Mouse (Mus musculus) ES-E14 (cell line): ENCODE measurements around the gene Tent5c. TPM values are rescaled to one million over a fixed set of nuclear protein-coding genes. Genes with fewer than 3 reads are reported as not detected.

Experiments used
- DNase-seq: peaks from one replicate; pipeline ENCODE4 v3.0.0-alpha.2; 2013; ENCODE audit warnings: low read depth, low spot score
- H3K27ac ChIP-seq: 2 replicates; pipeline ENCODE4 v1.5.1; 2012; ENCODE audit warnings: low read depth, mild to moderate bottlenecking, low read length, moderate library complexity, mixed read lengths; ENCODE audit not compliant: poor library complexity, insufficient read depth, severe bottlenecking
- H3K36me3 ChIP-seq: 2 replicates; pipeline ENCODE4 v1.6.1; 2012; ENCODE audit warnings: mild to moderate bottlenecking, low read length, moderate library complexity, mixed read lengths; ENCODE audit not compliant: control insufficient read depth, poor library complexity, insufficient read depth, severe bottlenecking
- H3K4me1 ChIP-seq, 2 experiments: fragments of 150-350 bp in 1 of 2; sonication (generic) in 1 of 2; 2 replicates each; pipeline ENCODE4 v1.6.1; 2012; ENCODE audit warnings: low read length in 2 of 2, mild to moderate bottlenecking in 1 of 2, mixed read lengths in 1 of 2; ENCODE audit not compliant: control insufficient read depth in 2 of 2, insufficient read depth in 2 of 2, poor library complexity in 1 of 2
- H3K4me3 ChIP-seq, 2 experiments: fragments of 150-350 bp in 1 of 2; sonication (generic) in 1 of 2; 2 replicates each; pipeline ENCODE4 v1.5.1; 2012; ENCODE audit warnings: low read length in 2 of 2, low read depth in 1 of 2, mild to moderate bottlenecking in 1 of 2, mixed read lengths in 1 of 2; ENCODE audit not compliant: insufficient read depth in 1 of 2, poor library complexity in 1 of 2, severe bottlenecking in 1 of 2
- H3K9ac ChIP-seq: 2 replicates; pipeline ENCODE4 v1.6.1; 2012; ENCODE audit warnings: low read depth, mild to moderate bottlenecking, low read length, mixed read lengths; ENCODE audit not compliant: poor library complexity, insufficient read depth, severe bottlenecking
- H3K9me3 ChIP-seq: fragments of 150-350 bp; sonication (generic); 2 replicates; pipeline ENCODE4 v1.6.1; 2012; ENCODE audit warnings: low read depth, mild to moderate bottlenecking, low read length; ENCODE audit not compliant: control insufficient read depth, insufficient read depth
- CHD2 ChIP-seq: IDR thresholded peaks from 2 replicates; pipeline ENCODE4 v1.6.1; 2014; ENCODE audit warnings: mild to moderate bottlenecking, low read depth, low read length, inconsistent platforms
- HCFC1 ChIP-seq: IDR thresholded peaks from 2 replicates; pipeline ENCODE4 v1.6.1; 2012; ENCODE audit warnings: low read length, inconsistent platforms, borderline replicate concordance; ENCODE audit not compliant: insufficient read depth
- MAFK ChIP-seq: IDR thresholded peaks from 2 replicates; pipeline ENCODE4 v1.6.1; 2014; ENCODE audit warnings: mild to moderate bottlenecking, low read depth, low read length, inconsistent platforms; ENCODE audit not compliant: insufficient read depth
- ZC3H11A ChIP-seq: IDR thresholded peaks from 2 replicates; pipeline ENCODE4 v1.6.1; 2012; ENCODE audit warnings: low read depth, mild to moderate bottlenecking, inconsistent platforms, low read length, borderline replicate concordance
- ZNF384 ChIP-seq: IDR thresholded peaks from 2 replicates; pipeline ENCODE4 v1.6.1; 2012; ENCODE audit warnings: low read depth, low read length, inconsistent platforms
- in situ Hi-C, 2 experiments: fragments of 600-800 bp; cut with MboI; formaldehyde crosslinking; loops; one replicate each; pipeline ENCODE4 v1.15.1; 2025; ENCODE audit warnings: low sequenced_read_pairs in 2 of 2, inconsistent platforms in 1 of 2; ENCODE audit not compliant: unreplicated experiment in 2 of 2
- total RNA-seq: library from RNA; depleted of rRNA; stranded (reverse); fragments of 300-350 nt; gene quantifications from 2 replicates; pipeline ENCODE4 v1.2.3, GENCODE M21; 2012

Gene Tent5c
- total RNA-seq, 1 experiment, result 1.2 TPM

- no peak overlapping the region for H3K4me3 ChIP-seq
- no peak overlapping the region for H3K9ac ChIP-seq
- H3K36me3 ChIP-seq, result no peaks in the 10 kb centered on the region
- H3K9me3 ChIP-seq, result no peaks in the 10 kb centered on the region
- DNase-seq, result no peak
- TF ChIP-seq HCFC1, result no peak
- TF ChIP-seq MAFK, result no peak
- no peak for TF ChIP-seq ZC3H11A
- TF ChIP-seq CHD2, result no peak
- no peak for TF ChIP-seq ZNF384
- H3K4me1 ChIP-seq, result peaks cover 0 to 4% of the 10 kb centered on the region in 2 experiments; a peak in 1 of 4 replicates
- in situ Hi-C loops, result no loop called here
- H3K27ac ChIP-seq, result no peak overlapping the region
These were observed 28.6 kb downstream of the Tent5c start for GRCm38 (mm10) chr3:100460510-100460909.

DNA sequence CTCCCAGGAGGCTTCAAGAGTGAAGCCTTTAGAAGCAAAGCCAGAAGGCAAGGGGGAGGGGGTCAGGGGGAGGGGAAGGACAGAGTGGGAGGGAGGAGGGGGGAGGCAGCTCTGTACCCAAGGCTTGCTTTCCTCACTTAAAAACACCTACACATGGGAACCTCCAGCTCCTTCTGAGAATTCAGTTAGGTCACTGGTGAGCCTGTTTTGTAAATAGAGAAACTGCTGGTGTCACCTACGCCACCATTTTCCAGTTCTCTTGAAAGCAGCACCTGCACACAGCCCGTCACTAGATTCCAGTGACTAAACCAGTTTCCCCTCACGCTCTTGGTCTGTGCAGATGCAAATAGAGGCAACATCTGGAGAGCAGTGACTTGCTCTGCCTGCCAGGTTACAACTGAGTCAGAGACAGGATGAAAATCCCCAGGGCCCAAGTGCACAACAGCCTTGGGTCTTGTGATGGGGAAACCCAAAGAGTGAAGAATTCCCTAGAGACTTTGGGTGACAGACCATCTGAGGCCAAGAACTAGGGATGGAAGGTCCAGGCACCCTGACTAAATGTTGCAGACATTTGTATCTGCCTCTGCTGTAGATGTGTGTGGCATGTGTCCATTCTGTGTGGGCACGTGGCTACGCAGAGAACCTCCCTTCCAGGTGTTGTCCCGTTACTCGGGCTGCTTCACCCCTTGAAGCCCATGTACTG lies 45.2 kb downstream of the Tent5c start:
- no peak for DNase-seq

DNA sequence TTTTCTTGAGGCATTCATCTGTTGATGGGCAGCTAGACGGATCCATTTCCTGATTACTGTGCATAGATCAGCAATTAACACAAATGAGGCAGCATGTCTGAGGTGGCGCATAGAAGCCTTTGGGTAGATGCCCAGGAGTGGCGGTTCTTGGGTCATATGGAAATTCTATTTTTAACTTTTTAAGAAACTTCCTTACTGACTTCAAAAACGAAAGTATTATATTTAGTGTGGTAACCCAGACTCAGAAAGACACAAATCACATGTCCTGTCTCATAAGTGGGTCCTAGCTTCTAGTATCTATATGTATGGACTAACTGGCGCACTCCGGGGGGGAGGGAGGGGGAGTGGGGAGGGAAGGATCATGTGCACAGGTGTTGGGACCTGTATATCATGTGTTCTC lies 46.6 kb downstream of the Tent5c start:
- TF ChIP-seq ZC3H11A (no peak), ZNF384 (no peak), CHD2 (no peak), MAFK (no peak), HCFC1 (no peak)
- Histone ChIP-seq H3K9ac (no peak overlapping the region), H3K9me3 (no peaks in the 10 kb centered on the region), H3K4me1 (no peaks in the 10 kb centered on the region), H3K4me3 (no peak overlapping the region), H3K27ac (no peak overlapping the region), H3K36me3 (no peaks in the 10 kb centered on the region)
- DNase-seq, result no peak
- in situ Hi-C loops, result no loop called here

More for the DNA sequence above, 45.2 kb downstream of the Tent5c start:
- Histone ChIP-seq H3K9me3 (no peaks in the 10 kb centered on the region), H3K4me1 (no peaks in the 10 kb centered on the region), H3K36me3 (no peaks in the 10 kb centered on the region), H3K4me3 (no peak overlapping the region), H3K27ac (no peak overlapping the region), H3K9ac (no peak overlapping the region)
- in situ Hi-C loops, result no loop called here
- TF ChIP-seq MAFK, result no peak
- TF ChIP-seq HCFC1, result no peak
- no peak for TF ChIP-seq ZNF384
- no peak for TF ChIP-seq CHD2
- no peak for TF ChIP-seq ZC3H11A

- Histone ChIP-seq H3K4me1 (no peaks in the 10 kb centered on the region), H3K4me3 (no peak overlapping the region)
These were observed 48.4 kb downstream of the Tent5c start for GRCm38 (mm10) chr3:100440754-100441153.

DNA sequence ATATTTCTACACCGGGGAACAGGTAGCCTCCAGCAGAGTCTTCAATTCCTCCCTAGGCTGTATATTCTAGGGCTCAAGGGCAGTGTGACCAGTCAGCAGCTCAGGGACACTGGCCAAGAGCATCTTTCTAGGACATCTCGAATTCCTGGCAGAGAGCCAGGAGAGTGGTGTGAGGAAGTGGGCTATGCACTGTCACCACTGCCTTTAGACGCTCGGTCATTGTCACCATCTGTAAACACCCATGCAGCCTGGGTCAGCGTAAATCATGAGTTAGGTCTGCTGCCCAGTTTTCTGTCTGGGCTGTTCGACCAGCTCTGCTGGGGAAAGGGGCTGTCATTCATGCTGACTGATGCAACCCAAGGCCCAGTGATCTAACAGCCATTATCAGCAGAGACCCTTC lies 49.1 kb downstream of the Tent5c start:
- H3K4me1 ChIP-seq, result no peaks in the 10 kb centered on the region
- H3K9ac ChIP-seq, result no peak overlapping the region
- H3K9me3 ChIP-seq, result no peaks in the 10 kb centered on the region
- H3K27ac ChIP-seq, result no peak overlapping the region
- no peak for TF ChIP-seq ZNF384
- TF ChIP-seq MAFK, result no peak
- no peak for TF ChIP-seq CHD2
- no peak for TF ChIP-seq HCFC1
- TF ChIP-seq ZC3H11A, result no peak
- H3K36me3 ChIP-seq, result no peaks in the 10 kb centered on the region
- DNase-seq, result no peak
- H3K4me3 ChIP-seq, result no peak overlapping the region
- in situ Hi-C loops, result no loop called here

More at GRCm38 (mm10) chr3:100440754-100441153, 48.4 kb downstream of the Tent5c start:
- in situ Hi-C loops, result no loop called here
- Histone ChIP-seq H3K27ac (no peak overlapping the region), H3K9ac (no peak overlapping the region), H3K36me3 (no peaks in the 10 kb centered on the region), H3K9me3 (no peaks in the 10 kb centered on the region)
- no peak for DNase-seq
- TF ChIP-seq ZNF384 (no peak), CHD2 (no peak), MAFK (no peak), ZC3H11A (no peak), HCFC1 (no peak)
